Mouse (Mus musculus) frontal cortex, postnatal 36 days (tissue): ENCODE results near the gene Gm13290.
"Not testable (repeated sequence)": the region's sequence is repeated elsewhere in the genome, so short reads cannot be mapped to it uniquely, and the experiment has no call there.

Experiments used
- DNase-seq, 2 experiments: peaks; one replicate each; pipeline ENCODE4 v3.0.0; 2022; ENCODE audit warnings: low spot score in 2 of 2

Gene Gm13290

GRCm38 (mm10) chr4:88773534-88773933, at the start of gene Gm13290:
TSS of gene Gm13290 (plus strand) at chr4:88773834.
- DNase-seq, result not testable (repeated sequence)

GRCm38 (mm10) chr4:88726727-88727126, 46.9 kb upstream of the Gm13290 start:
- no peak for DNase-seq

GRCm38 (mm10) chr4:88727324-88727723, 46.3 kb upstream of the Gm13290 start:
- DNase-seq, result no peak

- DNase-seq, result peak in 1 of 2 experiments; percentile 53
Observed at GRCm38 (mm10) chr4:88738480-88738879, 35.2 kb upstream of the Gm13290 start.

GRCm38 (mm10) chr4:88739036-88739435, 34.6 kb upstream of the Gm13290 start:
- no peak for DNase-seq

GRCm38 (mm10) chr4:88741426-88741825, 32.2 kb upstream of the Gm13290 start:
- DNase-seq, result no peak

- no peak for DNase-seq
Observed at GRCm38 (mm10) chr4:88742771-88743371, 30.8 kb upstream of the Gm13290 start.

GRCm38 (mm10) chr4:88744207-88744606, 29.4 kb upstream of the Gm13290 start:
- no peak for DNase-seq

- DNase-seq, result no peak
Observed at GRCm38 (mm10) chr4:88749926-88750325, 23.7 kb upstream of the Gm13290 start.

GRCm38 (mm10) chr4:88754818-88755340, 18.8 kb upstream of the Gm13290 start, which contains the start of gene Gm13271:
TSS of gene Gm13271 (plus strand) at chr4:88754868.
- peak; percentile 71 to 75 for DNase-seq

- peak in 1 of 2 experiments; percentile 9 for DNase-seq
Observed at GRCm38 (mm10) chr4:88756581-88757513, 16.8 kb upstream of the Gm13290 start.

GRCm38 (mm10) chr4:88757628-88758031, 16.0 kb upstream of the Gm13290 start:
- DNase-seq, result peak; percentile 96

GRCm38 (mm10) chr4:88758751-88759150, 14.9 kb upstream of the Gm13290 start:
- DNase-seq, result peak in 1 of 2 experiments; percentile 19

GRCm38 (mm10) chr4:88759610-88760268, 13.9 kb upstream of the Gm13290 start, which contains the start of gene Gm13283:
TSS of gene Gm13283 (plus strand) at chr4:88760119.
- peak in 1 of 2 experiments; percentile 35 for DNase-seq

- peak; percentile 31 to 43 for DNase-seq
Observed at GRCm38 (mm10) chr4:88760431-88760830, 13.2 kb upstream of the Gm13290 start.

GRCm38 (mm10) chr4:88761776-88762175, 11.9 kb upstream of the Gm13290 start:
- peak; percentile 59 to 61 for DNase-seq

- DNase-seq, result not testable (repeated sequence)
Observed at GRCm38 (mm10) chr4:88762341-88762740, 11.3 kb upstream of the Gm13290 start.

- peak; percentile 22 to 25 for DNase-seq
Observed at GRCm38 (mm10) chr4:88763384-88764018, 10.1 kb upstream of the Gm13290 start.

GRCm38 (mm10) chr4:88776622-88777021, 3.0 kb downstream of the Gm13290 start, which contains the start of gene Gm13289:
TSS of gene Gm13289 (plus strand) at chr4:88776922.
- not testable (repeated sequence) for DNase-seq

GRCm38 (mm10) chr4:88779550-88779949, 5.9 kb downstream of the Gm13290 start, which contains the start of gene Gm13272:
TSS of gene Gm13272 (plus strand) at chr4:88779850.
- DNase-seq, result not testable (repeated sequence)

GRCm38 (mm10) chr4:88780320-88780719, 6.7 kb downstream of the Gm13290 start:
- DNase-seq, result not testable (repeated sequence)
